Comparison of ENCODE assay signal across 28 mouse cellular contexts in the genomic region with DNA sequence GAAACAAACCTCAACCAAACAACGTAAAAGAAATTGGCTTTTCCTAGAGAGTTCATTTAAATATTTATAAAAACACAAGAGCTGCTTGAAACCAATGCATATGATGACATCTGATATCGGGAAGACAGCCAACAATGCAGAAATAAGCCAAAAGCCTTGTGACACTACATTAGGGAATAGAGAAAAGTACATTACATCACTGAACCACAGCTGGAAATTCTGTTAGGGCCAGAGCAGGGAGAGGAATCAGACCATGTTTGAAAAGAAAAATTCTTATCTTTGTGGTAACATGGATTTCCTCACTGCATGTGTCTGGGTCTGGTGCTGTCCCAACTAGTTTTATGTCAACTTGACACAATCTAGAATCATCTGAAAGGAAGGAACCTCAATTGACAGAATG. TPM values are rescaled to one million over a fixed set of nuclear protein-coding genes. Genes with fewer than 3 reads are reported as not detected.
A peak's percentile ranks its signal among the peaks of the same experiment; 100 is the strongest.
DNase-seq lines count a peak whose midpoint lies in the region; ATAC-seq and TF ChIP-seq lines count a peak whose summit lies in the region.
"Had no signal": no experiment of that assay in that cellular context is flagged by ENCODE, and none has a peak within 500 bp of the region (broad histone marks: within the 10 kb centered on the region; RNA-seq: fewer than 3 reads in every experiment).

No protein-coding gene starts in this region.

- WGBS in heart, postnatal 0 days = 69% methylated on average over 2 of the region's 2 CpGs
- WGBS in heart, adult 2 months = 70% methylated on average over 2 of the region's 2 CpGs
- WGBS in lung, embryonic 16.5 days = 40% methylated on average over 2 of the region's 2 CpGs
- 60% methylated on average over 2 of the region's 2 CpGs for WGBS in intestine, embryonic 16.5 days
- WGBS in forebrain, postnatal 0 days = 69% methylated on average over 2 of the region's 2 CpGs

- no peaks in the 10 kb centered on the region for H3K9me3 ChIP-seq in heart, postnatal 0 days (replicated peaks; ENCODE audit: control insufficient read depth, low read length)
- no peaks in the 10 kb centered on the region for H3K9me3 ChIP-seq in lung, embryonic 16.5 days (ENCODE audit: control insufficient read depth, low read length)
- H3K9me3 ChIP-seq in intestine, embryonic 16.5 days (ENCODE audit: control insufficient read depth, low read length) = no peaks in the 10 kb centered on the region
- no peaks in the 10 kb centered on the region for H3K9me3 ChIP-seq in forebrain, postnatal 0 days (ENCODE audit: low read length)
- H3K9me3 ChIP-seq: forebrain, embryonic 13.5 days; hindbrain, embryonic 10.5 days; liver, embryonic 12.5 days; midbrain, embryonic 12.5 days; neural tube, embryonic 12.5 days had no signal

- peak; percentile 43 for DNase-seq in heart, postnatal 0 days (ENCODE audit: low spot score)
- no peak for DNase-seq in heart, adult 2 months
- no peak for DNase-seq in lung, postnatal 25 days (ENCODE audit: low spot score)
- peak; percentile 62 for DNase-seq in NIH3T3 (ENCODE audit: low read depth)
- DNase-seq in B cell, adult 2 months = no peak
- DNase-seq in forebrain, postnatal 0 days = no peak
- DNase-seq: cerebellum, adult 8-10 months; gastrocnemius, postnatal 36 days; kidney, adult 8-10 months; kidney, postnatal 14 days; layer of hippocampus, adult 9-11 months; left cerebral cortex, postnatal 4 days; right cerebral cortex, adult 18-20 months; thymus, adult 18-20 months; thymus, postnatal 4 days had no signal

- H3K9ac ChIP-seq in heart, postnatal 0 days (replicated peaks; ENCODE audit: low read depth, low read length) = no peak overlapping the region
- no peak overlapping the region for H3K9ac ChIP-seq in heart, adult 2 months (ENCODE audit: low read depth, low read length)
- H3K9ac ChIP-seq in lung, embryonic 16.5 days (ENCODE audit: low read length) = no peak overlapping the region
- H3K9ac ChIP-seq in intestine, embryonic 16.5 days (ENCODE audit: low read depth, low read length) = no peak overlapping the region
- H3K9ac ChIP-seq in forebrain, postnatal 0 days = no peak overlapping the region
- H3K9ac ChIP-seq: forebrain, embryonic 13.5 days; heart, embryonic 12.5 days; liver, embryonic 12.5 days; midbrain, embryonic 12.5 days; neural tube, embryonic 12.5 days had no signal

- no peak for TF ChIP-seq CTCF in heart, postnatal 0 days (IDR thresholded peaks at IDR 0.05; ENCODE audit: low read depth)
- TF ChIP-seq CTCF in heart, adult 2 months (IDR thresholded peaks at IDR 0.05) = no peak
- TF ChIP-seq CTCF in forebrain, postnatal 0 days (IDR thresholded peaks at IDR 0.05; ENCODE audit: low read depth) = no peak

- no peak for TF ChIP-seq POLR2A in heart, adult 2 months (IDR thresholded peaks at IDR 0.05; ENCODE audit: insufficient read depth, low read depth, low read length)

- H3K27ac ChIP-seq in heart, postnatal 0 days (ENCODE audit: low read depth) = no peak overlapping the region
- H3K27ac ChIP-seq in heart, adult 2 months = no peak overlapping the region
- H3K27ac ChIP-seq in lung, embryonic 16.5 days (ENCODE audit: low read length) = peak overlapping the region; percentile 18
- H3K27ac ChIP-seq in intestine, embryonic 16.5 days (ENCODE audit: low read length) = no peak overlapping the region
- no peak overlapping the region for H3K27ac ChIP-seq in forebrain, postnatal 0 days (ENCODE audit: low read depth, low read length)
- H3K27ac ChIP-seq: forebrain, embryonic 13.5 days; hindbrain, embryonic 10.5 days; hindbrain, postnatal 0 days; left cerebral cortex, adult 2 months; liver, embryonic 12.5 days; macrophage; midbrain, embryonic 12.5 days; neural tube, embryonic 12.5 days had no signal

- no peak overlapping the region for H3K4me2 ChIP-seq in heart, postnatal 0 days (ENCODE audit: low read depth, low read length)
- no peak overlapping the region for H3K4me2 ChIP-seq in lung, embryonic 16.5 days (ENCODE audit: low read depth, low read length)
- H3K4me2 ChIP-seq in intestine, embryonic 16.5 days (ENCODE audit: low read depth, low read length) = no peak overlapping the region
- H3K4me2 ChIP-seq in forebrain, postnatal 0 days (ENCODE audit: low read depth) = no peak overlapping the region
- H3K4me2 ChIP-seq: forebrain, embryonic 13.5 days; heart, embryonic 12.5 days; liver, embryonic 12.5 days; midbrain, embryonic 12.5 days; neural tube, embryonic 12.5 days had no signal

- intact Hi-C loops in heart, adult 2 months (cut with DNase I) = no loop called here

- no peaks in the 10 kb centered on the region for H3K27me3 ChIP-seq in heart, postnatal 0 days (ENCODE audit: control insufficient read depth, insufficient read depth, low read length)
- no peaks in the 10 kb centered on the region for H3K27me3 ChIP-seq in heart, adult 2 months (ENCODE audit: control insufficient read depth, insufficient read depth, low read length)
- H3K27me3 ChIP-seq in lung, embryonic 16.5 days (ENCODE audit: control insufficient read depth, insufficient read depth, low read depth, low read length) = no peaks in the 10 kb centered on the region
- H3K27me3 ChIP-seq in intestine, embryonic 16.5 days (replicated peaks; ENCODE audit: control insufficient read depth, insufficient read depth, low read length) = no peaks in the 10 kb centered on the region
- no peaks in the 10 kb centered on the region for H3K27me3 ChIP-seq in forebrain, postnatal 0 days (ENCODE audit: insufficient read depth, low read length)
- H3K27me3 ChIP-seq: forebrain, embryonic 13.5 days; heart, embryonic 12.5 days; liver, embryonic 12.5 days; midbrain, embryonic 12.5 days; neural tube, embryonic 12.5 days had no signal

- no peak for TF ChIP-seq EP300 in heart, postnatal 0 days (IDR thresholded peaks at IDR 0.05; ENCODE audit: low read depth)
- no peak for TF ChIP-seq EP300 in heart, adult 2 months (IDR thresholded peaks at IDR 0.05; ENCODE audit: insufficient read depth, low read depth, low read length)

- peak; percentile 36; the same call in 1 of the 2 replicates for ATAC-seq in heart, postnatal 0 days (ENCODE audit: insufficient read depth, low read depth)
- ATAC-seq in lung, embryonic 16.5 days (ENCODE audit: low read depth) = peak; percentile 93
- ATAC-seq in intestine, embryonic 16.5 days = peak; percentile 59
- no peak for ATAC-seq in forebrain, postnatal 0 days
- ATAC-seq: activated CD4-positive, CD25-positive, alpha-beta regulatory T cell, adult 4 months; CD4-positive, CD25-positive, alpha-beta regulatory T cell, adult 4 months; forebrain, embryonic 13.5 days; hindbrain, postnatal 0 days; liver, embryonic 12.5 days had no signal

- no peaks in the 10 kb centered on the region for H3K36me3 ChIP-seq in heart, postnatal 0 days (replicated peaks; ENCODE audit: control insufficient read depth, insufficient read depth, low read length)
- no peaks in the 10 kb centered on the region for H3K36me3 ChIP-seq in heart, adult 2 months (ENCODE audit: control insufficient read depth, insufficient read depth, low read length)
- H3K36me3 ChIP-seq in lung, embryonic 16.5 days (ENCODE audit: control insufficient read depth, insufficient read depth, low read length) = no peaks in the 10 kb centered on the region
- no peaks in the 10 kb centered on the region for H3K36me3 ChIP-seq in intestine, embryonic 16.5 days (ENCODE audit: control insufficient read depth, insufficient read depth, low read length)
- no peaks in the 10 kb centered on the region for H3K36me3 ChIP-seq in forebrain, postnatal 0 days (ENCODE audit: insufficient read depth)
- H3K36me3 ChIP-seq: heart, embryonic 12.5 days; hindbrain, embryonic 10.5 days; liver, embryonic 12.5 days; midbrain, embryonic 12.5 days; neural tube, embryonic 12.5 days had no signal

- no peaks in the 10 kb centered on the region for H3K4me1 ChIP-seq in heart, postnatal 0 days (ENCODE audit: control insufficient read depth, insufficient read depth)
- no peaks in the 10 kb centered on the region for H3K4me1 ChIP-seq in heart, adult 2 months (ENCODE audit: control insufficient read depth, insufficient read depth, low read length)
- H3K4me1 ChIP-seq in lung, embryonic 16.5 days (replicated peaks; ENCODE audit: control insufficient read depth, insufficient read depth, low read length) = peaks cover 12% of the 10 kb centered on the region; the same call in 1 of the 2 replicates
- H3K4me1 ChIP-seq in intestine, embryonic 16.5 days (ENCODE audit: control insufficient read depth, insufficient read depth, low read length) = no peaks in the 10 kb centered on the region
- no peaks in the 10 kb centered on the region for H3K4me1 ChIP-seq in forebrain, postnatal 0 days (ENCODE audit: insufficient read depth)
- H3K4me1 ChIP-seq: forebrain, embryonic 13.5 days; hindbrain, embryonic 10.5 days; liver, embryonic 12.5 days; midbrain, embryonic 12.5 days; neural tube, embryonic 12.5 days had no signal

- H3K4me3 ChIP-seq in heart, postnatal 0 days (ENCODE audit: low read depth, low read length) = no peak overlapping the region
- no peak overlapping the region for H3K4me3 ChIP-seq in heart, adult 2 months
- no peak overlapping the region for H3K4me3 ChIP-seq in lung, embryonic 16.5 days (ENCODE audit: low read length)
- no peak overlapping the region for H3K4me3 ChIP-seq in intestine, embryonic 16.5 days (ENCODE audit: low read length)
- H3K4me3 ChIP-seq in forebrain, postnatal 0 days (ENCODE audit: low read depth, low read length) = no peak overlapping the region
- H3K4me3 ChIP-seq: forebrain, embryonic 13.5 days; heart, embryonic 12.5 days; hindbrain, embryonic 10.5 days; left cerebral cortex, adult 2 months; liver, embryonic 12.5 days; midbrain, embryonic 12.5 days; neural tube, embryonic 12.5 days had no signal

- H3K79me2 ChIP-seq in heart, adult 2 months (replicated peaks; ENCODE audit: control insufficient read depth, insufficient read depth, low read length) = no peaks in the 10 kb centered on the region

RNA-seq across cellular contexts. Expression of gene Acsl3, which starts 15.4 kb away (rescaled TPM):
- total RNA-seq in heart, postnatal 0 days (2014; rRNA removed; ENCODE audit: low replicate concordance) = 66.2 and 117 TPM in 2 replicates
- 42.8 and 47.5 TPM in 2 replicates for polyA plus RNA-seq in heart, postnatal 0 days (2015; fragmentation: Nextera tagmentation; extraction: Ambion mirVana)
- 1 to 10 TPM; 4.4 to 6.6 TPM for total RNA-seq in heart, adult 2 months (2021)
- 2.6 and 4.5 TPM in 2 replicates for polyA plus RNA-seq in heart, adult 2 months (2012; rRNA removed)
- polyA plus RNA-seq in lung, embryonic 16.5 days (2015; fragmentation: Nextera tagmentation; extraction: Ambion mirVana) = 38.5 and 40.7 TPM in 2 replicates
- polyA plus RNA-seq in intestine, embryonic 16.5 days (2015; fragmentation: Nextera tagmentation; extraction: Ambion mirVana) = 93.5 and 111 TPM in 2 replicates
- total RNA-seq in forebrain, postnatal 0 days (2014; rRNA removed) = 103 and 107 TPM in 2 replicates
- polyA plus RNA-seq in forebrain, postnatal 0 days (2015; fragmentation: Nextera tagmentation; extraction: Ambion mirVana) = 59.6 and 75.6 TPM in 2 replicates

RNA-seq across cellular contexts. Expression of gene Utp14b, which starts 15.6 kb away (rescaled TPM):
- 2.3 and 5.4 TPM in 2 replicates for total RNA-seq in heart, postnatal 0 days (2014; rRNA removed; ENCODE audit: low replicate concordance)
- polyA plus RNA-seq in heart, postnatal 0 days (2015; fragmentation: Nextera tagmentation; extraction: Ambion mirVana) = 0.74 and 0.94 TPM in 2 replicates
- 1 to 10 TPM in 1 of 2 experiments, under 1 TPM in 1; 0.97 to 1.1 TPM for total RNA-seq in heart, adult 2 months (2021)
- polyA plus RNA-seq in heart, adult 2 months (2012; rRNA removed) = 0.23 TPM in 2 replicates
- 2.8 and 3.1 TPM in 2 replicates for polyA plus RNA-seq in lung, embryonic 16.5 days (2015; fragmentation: Nextera tagmentation; extraction: Ambion mirVana)
- 3.5 and 3.7 TPM in 2 replicates for polyA plus RNA-seq in intestine, embryonic 16.5 days (2015; fragmentation: Nextera tagmentation; extraction: Ambion mirVana)
- 9.2 and 12.4 TPM in 2 replicates for total RNA-seq in forebrain, postnatal 0 days (2014; rRNA removed)
- polyA plus RNA-seq in forebrain, postnatal 0 days (2015; fragmentation: Nextera tagmentation; extraction: Ambion mirVana) = 2.1 and 2.8 TPM in 2 replicates

Comparison
In these comparisons a context has a peak if more than half of its experiments do, and no peak if none do; other contexts are left out.
1. DNase-seq: peak in heart, postnatal 0 days (single experiment) and NIH3T3 (single experiment); none in heart, adult 2 months (0 of 2), lung, postnatal 25 days (single experiment), B cell, adult 2 months (0 of 2) and forebrain, postnatal 0 days (single experiment).